In the genomic region with DNA sequence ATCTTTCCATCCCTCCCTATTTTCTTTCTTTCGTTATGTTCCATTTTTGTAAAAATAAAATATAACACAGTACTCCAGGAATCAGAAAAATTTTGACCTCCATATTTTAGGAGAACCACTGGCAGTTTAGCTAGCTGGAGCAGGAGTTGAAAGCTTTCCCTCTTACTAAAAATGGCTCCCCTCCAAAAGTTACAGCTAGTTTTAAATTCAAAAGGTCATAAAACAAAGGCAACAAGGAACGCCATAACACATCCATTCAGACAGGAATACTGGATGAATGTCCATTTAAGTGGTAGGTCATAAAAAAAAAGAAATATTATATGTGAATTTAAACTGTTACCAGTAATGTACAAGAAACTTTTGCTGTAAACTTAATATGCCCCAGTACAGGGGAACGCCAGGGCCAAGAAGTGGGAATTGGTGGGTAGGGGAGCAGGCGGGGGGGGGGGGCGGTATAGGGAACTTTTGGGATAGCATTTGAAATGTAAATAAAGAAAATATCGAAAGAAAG, we compare ENCODE assay signal across 19 mouse cellular contexts.
"Had no signal": no experiment of that assay in that cellular context is flagged by ENCODE, and none has a peak within 500 bp of the region (broad histone marks: within the 10 kb centered on the region; RNA-seq: fewer than 3 reads in every experiment).

No protein-coding gene starts in this region.

- DNase-seq: lung, adult 2 months; lung, postnatal 4 days; midbrain, embryonic 14.5 days; retina, postnatal 1 day; right cerebral cortex, adult 18-20 months; right cerebral cortex, postnatal 14 days; thymus, adult 2 months; thymus, postnatal 25 days; thymus, postnatal 4 days had no signal

- H3K27ac ChIP-seq: liver, embryonic 14.5 days; midbrain, embryonic 10.5 days; midbrain, embryonic 12.5 days; neural tube, embryonic 13.5 days; neural tube, embryonic 15.5 days; stomach, embryonic 15.5 days; stomach, postnatal 0 days had no signal

- ATAC-seq: lung, postnatal 0 days; midbrain, embryonic 16.5 days had no signal

- H3K9me3 ChIP-seq: midbrain, embryonic 10.5 days; midbrain, embryonic 12.5 days; neural tube, embryonic 13.5 days; neural tube, embryonic 15.5 days; stomach, embryonic 15.5 days had no signal

- H3K4me2 ChIP-seq: midbrain, embryonic 12.5 days; neural tube, embryonic 13.5 days; neural tube, embryonic 15.5 days; stomach, embryonic 15.5 days had no signal

- H3K36me3 ChIP-seq: midbrain, embryonic 10.5 days; midbrain, embryonic 12.5 days; neural tube, embryonic 13.5 days; neural tube, embryonic 15.5 days; stomach, embryonic 15.5 days had no signal

- H3K4me3 ChIP-seq: midbrain, embryonic 10.5 days; midbrain, embryonic 12.5 days; myocyte; neural tube, embryonic 13.5 days; neural tube, embryonic 15.5 days; stomach, embryonic 15.5 days had no signal

- H3K9ac ChIP-seq: liver, embryonic 14.5 days; midbrain, embryonic 12.5 days; neural tube, embryonic 13.5 days; neural tube, embryonic 15.5 days; stomach, embryonic 15.5 days had no signal

- H3K4me1 ChIP-seq: midbrain, embryonic 12.5 days; neural tube, embryonic 13.5 days; neural tube, embryonic 15.5 days; stomach, embryonic 15.5 days had no signal

- H3K27me3 ChIP-seq: midbrain, embryonic 12.5 days; neural tube, embryonic 13.5 days; neural tube, embryonic 15.5 days; stomach, embryonic 15.5 days had no signal
